Mouse (Mus musculus) brain, embryonic 18.5 days (tissue): Measurements from ENCODE around the gene Myh1.

Experiments used
- DNase-seq: peaks from one replicate; pipeline ENCODE4 v3.0.0-alpha.2; 2012; ENCODE audit warnings: low read depth, low spot score

Gene Myh1

DNA sequence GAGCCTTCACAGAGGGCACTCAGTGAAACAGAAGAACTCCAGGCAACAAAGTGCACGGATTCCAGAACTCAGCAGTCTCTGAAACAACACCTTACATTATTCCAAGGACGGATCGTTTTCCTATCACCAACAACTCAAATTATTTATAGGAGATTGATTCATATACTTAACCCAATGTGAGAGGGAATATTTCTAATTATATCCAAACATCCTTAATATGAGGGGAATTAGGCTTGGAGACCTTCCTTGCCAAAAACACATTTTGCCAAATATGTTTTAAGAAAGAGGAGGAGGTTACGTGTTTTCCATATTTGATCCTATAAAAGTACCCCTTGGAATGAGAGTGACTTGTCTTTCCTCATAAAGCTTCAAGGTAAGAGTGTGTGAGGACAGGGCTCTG lies at the start of gene Myh1:
Myh1 (plus strand) TSS at position 301 of the 400 bp plus-strand sequence.
- no peak for DNase-seq

- DNase-seq, result no peak
Observed at GRCm38 (mm10) chr11:67150237-67150636, 49.6 kb upstream of the Myh1 start.

DNA sequence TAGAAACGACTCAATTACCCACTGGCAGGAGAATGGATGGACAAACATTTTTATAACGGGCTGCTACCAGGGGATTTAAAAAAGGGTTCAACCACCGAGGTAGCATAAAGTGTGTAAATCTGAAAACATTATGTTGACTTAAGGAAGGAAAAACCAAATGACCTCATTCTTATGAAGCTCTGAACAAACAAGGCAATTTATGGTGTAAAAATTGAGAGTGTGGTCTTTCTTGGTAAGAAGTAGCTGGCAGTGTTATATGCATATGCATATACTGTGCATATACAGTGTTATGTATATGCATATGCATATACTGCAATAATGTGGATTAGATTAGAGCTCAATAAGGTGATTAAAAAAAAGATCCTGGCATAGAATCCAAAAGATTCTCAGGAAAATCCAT lies 48.7 kb upstream of the Myh1 start:
- DNase-seq, result no peak

GRCm38 (mm10) chr11:67151651-67152630 lies 47.9 kb upstream of the Myh1 start:
- no peak for DNase-seq

GRCm38 (mm10) chr11:67153123-67153522 lies 46.7 kb upstream of the Myh1 start:
- DNase-seq, result peak; percentile 37

GRCm38 (mm10) chr11:67153843-67154242 lies 46.0 kb upstream of the Myh1 start:
- DNase-seq, result no peak

- DNase-seq, result no peak
Observed at GRCm38 (mm10) chr11:67155650-67156049, 44.2 kb upstream of the Myh1 start.

- DNase-seq, result no peak
Observed at GRCm38 (mm10) chr11:67160131-67160530, 39.7 kb upstream of the Myh1 start.

- no peak for DNase-seq
Observed at GRCm38 (mm10) chr11:67163701-67164100, 36.2 kb upstream of the Myh1 start.

- DNase-seq, result no peak
Observed at GRCm38 (mm10) chr11:67164851-67165250, 35.0 kb upstream of the Myh1 start.

DNA sequence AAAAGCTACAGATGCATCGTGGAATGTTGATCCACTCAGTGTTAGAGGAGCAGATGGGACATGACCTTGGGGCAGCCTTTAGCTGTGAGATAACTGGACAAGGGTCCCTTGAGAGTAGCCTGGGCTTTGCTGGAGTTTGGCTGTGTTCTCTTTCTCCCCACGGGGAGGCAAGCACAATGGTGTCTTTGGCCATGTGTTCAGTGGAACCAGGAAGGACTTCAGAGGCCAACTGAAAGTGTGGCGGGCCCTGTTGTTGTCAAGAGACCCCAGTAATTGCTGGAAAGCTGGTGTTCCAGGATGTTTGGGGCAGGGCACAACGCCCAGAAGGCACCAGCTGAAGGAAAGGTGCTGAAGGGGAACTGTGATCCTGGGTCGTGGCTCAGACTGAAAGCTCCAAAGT lies 30.6 kb upstream of the Myh1 start:
- no peak for DNase-seq

DNA sequence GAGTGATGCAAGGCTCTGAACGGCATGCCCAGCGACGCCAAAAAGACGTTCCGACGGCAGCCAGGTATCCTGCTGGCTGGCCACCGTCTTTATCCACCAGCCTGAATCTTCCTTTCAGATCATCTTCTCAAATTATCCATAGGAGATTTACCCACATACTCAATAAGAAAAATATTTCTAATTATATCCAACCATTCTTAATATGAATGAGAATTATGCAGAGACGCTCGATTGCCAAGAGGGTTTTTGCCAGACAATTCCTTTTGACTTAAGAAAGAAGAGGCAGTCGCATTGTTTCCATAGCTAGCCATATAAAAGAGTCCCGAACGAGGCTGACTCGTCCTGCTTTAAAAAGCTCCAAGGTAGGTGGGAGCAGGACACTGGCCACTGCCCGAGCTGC lies 29.1 kb upstream of the Myh1 start, which contains the start of gene Myh2:
Myh2 (plus strand) TSS at position 301 of the 400 bp plus-strand sequence.
- no peak for DNase-seq

DNA sequence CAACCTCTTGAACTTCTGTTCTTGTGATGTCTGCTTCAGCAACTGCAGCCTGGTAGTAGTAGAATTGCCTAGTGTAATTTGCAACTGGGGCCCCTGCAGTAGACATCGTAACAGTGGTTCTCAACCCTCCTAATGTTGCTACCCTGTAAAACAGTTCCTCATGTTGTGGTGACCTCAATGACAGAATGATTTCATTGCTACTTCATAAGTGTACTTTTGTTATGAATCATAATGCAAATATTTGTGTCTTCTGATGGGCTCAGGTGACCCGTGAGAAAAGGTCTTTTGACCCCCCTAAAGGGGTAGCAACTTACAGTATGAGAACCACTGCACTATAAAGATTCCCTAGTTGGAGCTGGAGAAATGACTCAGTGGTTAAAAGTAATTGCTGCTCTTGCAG lies 27.4 kb upstream of the Myh1 start:
- DNase-seq, result no peak

- no peak for DNase-seq
Observed at GRCm38 (mm10) chr11:67176376-67176775, 23.5 kb upstream of the Myh1 start.

- no peak for DNase-seq
Observed at GRCm38 (mm10) chr11:67190316-67190715, 9.5 kb upstream of the Myh1 start.

- DNase-seq, result no peak
Observed at GRCm38 (mm10) chr11:67190814-67191213, 9.0 kb upstream of the Myh1 start.

- no peak for DNase-seq
Observed at GRCm38 (mm10) chr11:67191496-67191895, 8.4 kb upstream of the Myh1 start.

DNA sequence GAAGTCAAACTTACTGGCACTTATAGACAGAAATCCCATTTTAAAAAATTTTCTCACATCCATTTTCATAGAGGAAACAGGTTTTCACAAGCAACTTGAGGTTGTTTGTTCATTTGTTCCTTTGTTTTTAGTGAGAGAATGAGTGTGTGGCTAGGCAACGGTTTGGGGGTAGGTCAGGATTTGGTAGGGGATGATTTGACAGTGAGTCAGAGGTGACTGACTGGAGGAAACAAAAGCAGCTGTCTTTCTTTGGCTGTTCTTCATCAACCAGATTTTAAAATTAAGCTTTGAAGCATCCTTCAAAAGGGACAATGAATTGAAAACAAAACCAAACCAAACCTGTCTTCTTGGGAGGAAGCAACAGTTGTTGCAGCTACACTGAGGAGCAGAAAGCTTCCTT lies 531 bp upstream of the Myh1 start:
- no peak for DNase-seq

- DNase-seq, result peak; percentile 12
Observed at GRCm38 (mm10) chr11:67204766-67205165, 4.9 kb downstream of the Myh1 start.

- no peak for DNase-seq
Observed at GRCm38 (mm10) chr11:67221803-67222202, 22.0 kb downstream of the Myh1 start.

DNA sequence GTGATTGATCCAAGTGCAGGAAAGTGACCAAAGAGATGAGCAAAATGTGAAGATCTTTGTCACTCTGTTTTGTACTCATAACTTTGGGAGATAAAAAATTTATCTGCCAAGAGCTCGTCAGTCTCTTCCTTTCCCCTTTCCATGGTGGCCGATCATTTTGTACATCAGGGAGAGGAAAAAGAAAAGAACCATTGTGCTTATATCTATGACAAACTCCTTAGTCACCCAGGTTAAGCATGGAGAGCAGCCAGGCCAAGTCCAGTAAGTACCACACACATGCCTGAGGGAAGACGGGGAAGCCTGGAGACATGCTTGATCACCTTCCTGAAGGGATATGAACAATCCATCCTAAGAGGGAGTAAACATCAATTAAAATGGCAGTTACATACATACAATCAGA lies 24.6 kb downstream of the Myh1 start:
- DNase-seq, result no peak

DNA sequence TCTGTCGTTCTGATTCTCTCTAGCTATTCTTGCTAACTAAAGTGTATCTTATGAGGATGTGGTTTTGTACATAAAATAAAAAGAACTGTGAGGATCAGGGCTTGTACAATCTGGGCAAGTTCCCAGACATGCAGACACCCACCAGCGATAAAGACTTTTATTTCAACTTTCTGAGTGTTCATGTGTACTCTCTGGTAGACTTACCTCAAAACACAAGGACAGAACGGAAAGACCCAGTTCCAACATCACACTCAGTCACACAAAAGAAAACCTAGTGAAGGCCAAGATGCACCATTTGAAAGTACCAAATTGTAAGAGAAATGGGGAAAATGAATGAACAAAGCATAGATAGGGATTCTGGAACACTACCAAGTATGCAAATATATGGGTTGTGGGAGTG lies 28.9 kb downstream of the Myh1 start:
- no peak for DNase-seq

GRCm38 (mm10) chr11:67229166-67229565 lies 29.3 kb downstream of the Myh1 start:
- no peak for DNase-seq
